Mouse (Mus musculus) lung, postnatal 10 days (tissue): Measurements from ENCODE around the gene Rpl11.
"Not testable (repeated sequence)": the region's sequence is repeated elsewhere in the genome, so short reads cannot be mapped to it uniquely, and the experiment has no call there.

Source experiments
- DNase-seq: peaks from one replicate; pipeline ENCODE4 v3.0.0; 2021

The Rpl11 gene

GRCm38 (mm10) chr4:136025350-136025749 lies 27.9 kb downstream of the Rpl11 start:
- DNase-seq: no peak

- peak; percentile 32 for DNase-seq
These were observed 30.3 kb downstream of the Rpl11 start for GRCm38 (mm10) chr4:136022924-136023323.

GRCm38 (mm10) chr4:136021549-136022047 lies 31.6 kb downstream of the Rpl11 start, which contains the start of gene Eloa:
Gene Eloa, minus strand, starts transcription at chr4:136021763.
- DNase-seq: peak; percentile 100

GRCm38 (mm10) chr4:136020743-136021548 lies 32.3 kb downstream of the Rpl11 start:
- peak; percentile 29 for DNase-seq

GRCm38 (mm10) chr4:136016059-136016602 lies 37.1 kb downstream of the Rpl11 start:
- no peak for DNase-seq

GRCm38 (mm10) chr4:136010586-136010985 lies 42.6 kb downstream of the Rpl11 start:
- DNase-seq: no peak

- no peak for DNase-seq
These were observed 44.3 kb downstream of the Rpl11 start for GRCm38 (mm10) chr4:136008782-136009447.

- no peak for DNase-seq
These were observed 46.4 kb downstream of the Rpl11 start for GRCm38 (mm10) chr4:136006821-136007220.

- DNase-seq: no peak
These were observed 48.3 kb downstream of the Rpl11 start for GRCm38 (mm10) chr4:136004921-136005320.

GRCm38 (mm10) chr4:136004107-136004675 lies 49.0 kb downstream of the Rpl11 start:
- no peak for DNase-seq

- DNase-seq: no peak
These were observed 58.1 kb downstream of the Rpl11 start for GRCm38 (mm10) chr4:135995118-135995517.

- DNase-seq: no peak
These were observed 59.3 kb downstream of the Rpl11 start for GRCm38 (mm10) chr4:135993941-135994340.

- no peak for DNase-seq
These were observed 65.5 kb downstream of the Rpl11 start for GRCm38 (mm10) chr4:135987714-135988113.

GRCm38 (mm10) chr4:135986943-135987710 lies 66.1 kb downstream of the Rpl11 start, which contains the start of gene Pithd1:
Gene Pithd1, minus strand, starts transcription at chr4:135987264.
- peak; percentile 94 for DNase-seq

- DNase-seq: no peak
These were observed 66.8 kb downstream of the Rpl11 start for GRCm38 (mm10) chr4:135986301-135986942.

- no peak for DNase-seq
These were observed 67.5 kb downstream of the Rpl11 start for GRCm38 (mm10) chr4:135985769-135986168.

- DNase-seq: no peak
These were observed 68.0 kb downstream of the Rpl11 start for GRCm38 (mm10) chr4:135985193-135985592.

- no peak for DNase-seq
These were observed 68.7 kb downstream of the Rpl11 start for GRCm38 (mm10) chr4:135984556-135984955.

GRCm38 (mm10) chr4:135981524-135982063 lies 71.6 kb downstream of the Rpl11 start:
- no peak for DNase-seq

GRCm38 (mm10) chr4:135980223-135980622 lies 73.0 kb downstream of the Rpl11 start:
- not testable (repeated sequence) for DNase-seq
